Mouse (Mus musculus) intestine, embryonic 15.5 days (tissue): ENCODE measurements around the gene Klk14. TPM values are rescaled to one million over a fixed set of nuclear protein-coding genes. Genes with fewer than 3 reads are reported as not detected.
"Not testable (repeated sequence)": the region's sequence is repeated elsewhere in the genome, so short reads cannot be mapped to it uniquely, and the experiment has no call there.

ENCODE experiments used
- ATAC-seq: fragments of 200-750 bp; cut with Nextera tagmentation; 2 replicates; pipeline ENCODE4 v1.8.0; 2017; ENCODE audit warnings: moderate TSS enrichment, moderate library complexity
- H3K27ac ChIP-seq: fragments of 300-500 bp; sonication (generic); 2 replicates; pipeline ENCODE4 v1.5.1; 2015; ENCODE audit warnings: mild to moderate bottlenecking, inconsistent platforms
- H3K27me3 ChIP-seq: fragments of 300-500 bp; sonication (generic); replicated peaks from 2 replicates; pipeline ENCODE4 v1.6.1; 2015; ENCODE audit warnings: inconsistent platforms
- H3K36me3 ChIP-seq: fragments of 300-500 bp; sonication (generic); 2 replicates; pipeline ENCODE4 v1.6.1; 2015; ENCODE audit warnings: inconsistent platforms
- H3K4me1 ChIP-seq: fragments of 300-500 bp; sonication (generic); replicated peaks from 2 replicates; pipeline ENCODE4 v1.6.1; 2015; ENCODE audit warnings: inconsistent platforms
- H3K4me2 ChIP-seq: fragments of 300-500 bp; sonication (generic); replicated peaks from 2 replicates; pipeline ENCODE4 v1.6.1; 2015; ENCODE audit warnings: mild to moderate bottlenecking, inconsistent platforms
- H3K4me3 ChIP-seq: fragments of 300-500 bp; sonication (generic); replicated peaks from 2 replicates; pipeline ENCODE4 v1.5.1; 2015; ENCODE audit warnings: inconsistent platforms
- H3K9ac ChIP-seq: fragments of 300-500 bp; sonication (generic); 2 replicates; pipeline ENCODE4 v1.6.1; 2015; ENCODE audit warnings: inconsistent platforms
- H3K9me3 ChIP-seq: fragments of 300-500 bp; sonication (generic); 2 replicates; pipeline ENCODE4 v1.6.1; 2016; ENCODE audit warnings: inconsistent platforms
- WGBS: fragments of 180-500 bp; shearing (Covaris S2); methylation state at CpG from one replicate; pipeline ENCODE4 v1.1.7; 2015; 5-methylcytosine and 5-hydroxymethylcytosine counted together
- polyA plus RNA-seq: library from polyadenylated mRNA; unstranded; fragments of >200 nt; fragmentation: Nextera tagmentation; extraction: Ambion mirVana; gene quantifications from 2 replicates; pipeline ENCODE4 v1.2.1, GENCODE M21; 2015

The Klk14 gene
- polyA plus RNA-seq: 0.15 TPM in 1 of 2 replicates, not detected in the other

DNA sequence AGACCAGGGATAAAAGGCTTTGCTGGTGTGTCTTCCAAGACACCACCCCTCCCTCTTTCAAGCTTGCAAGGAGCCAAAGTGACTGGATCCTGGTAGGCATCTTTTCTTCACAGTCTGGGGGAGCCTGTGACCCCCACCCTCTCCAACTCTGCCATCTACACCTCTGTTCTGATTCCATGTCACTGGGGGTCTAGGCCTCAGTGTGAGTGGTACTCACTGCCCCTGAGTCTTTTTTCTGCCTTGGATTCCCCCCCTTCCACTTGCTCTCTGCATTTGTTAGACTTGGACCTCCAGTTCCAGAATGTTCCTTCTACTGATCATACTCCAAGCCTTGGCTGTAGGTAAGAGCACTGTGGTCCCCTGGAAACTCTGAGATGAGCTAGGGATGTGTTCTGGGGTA is at the start of gene Klk14:
Gene Klk14, plus strand, starts transcription at position 301 of the 400 bp plus-strand sequence.
- H3K27me3 ChIP-seq: no peaks in the 10 kb centered on the region
- H3K9ac ChIP-seq: no peak within 1 kb of the TSS
- H3K4me2 ChIP-seq: no peak within 1 kb of the TSS
- ATAC-seq: no peak
- H3K4me3 ChIP-seq: no peak within 1 kb of the TSS
- no peak within 1 kb of the TSS for H3K27ac ChIP-seq
- no peaks in the 10 kb centered on the region for H3K36me3 ChIP-seq
- no peaks in the 10 kb centered on the region for H3K4me1 ChIP-seq
- no peaks in the 10 kb centered on the region for H3K9me3 ChIP-seq

GRCm38 (mm10) chr7:43642587-43642986 is 47.6 kb upstream of the Klk14 start:
- ATAC-seq: no peak
- no peaks in the 10 kb centered on the region for H3K27me3 ChIP-seq
- no peak overlapping the region for H3K9ac ChIP-seq
- no peak overlapping the region for H3K4me3 ChIP-seq
- H3K27ac ChIP-seq: no peak overlapping the region
- H3K9me3 ChIP-seq: no peaks in the 10 kb centered on the region
- no peaks in the 10 kb centered on the region for H3K36me3 ChIP-seq
- H3K4me1 ChIP-seq: no peaks in the 10 kb centered on the region
- H3K4me2 ChIP-seq: no peak overlapping the region
- WGBS: 78% methylated on average over 5 of the region's 5 CpGs

DNA sequence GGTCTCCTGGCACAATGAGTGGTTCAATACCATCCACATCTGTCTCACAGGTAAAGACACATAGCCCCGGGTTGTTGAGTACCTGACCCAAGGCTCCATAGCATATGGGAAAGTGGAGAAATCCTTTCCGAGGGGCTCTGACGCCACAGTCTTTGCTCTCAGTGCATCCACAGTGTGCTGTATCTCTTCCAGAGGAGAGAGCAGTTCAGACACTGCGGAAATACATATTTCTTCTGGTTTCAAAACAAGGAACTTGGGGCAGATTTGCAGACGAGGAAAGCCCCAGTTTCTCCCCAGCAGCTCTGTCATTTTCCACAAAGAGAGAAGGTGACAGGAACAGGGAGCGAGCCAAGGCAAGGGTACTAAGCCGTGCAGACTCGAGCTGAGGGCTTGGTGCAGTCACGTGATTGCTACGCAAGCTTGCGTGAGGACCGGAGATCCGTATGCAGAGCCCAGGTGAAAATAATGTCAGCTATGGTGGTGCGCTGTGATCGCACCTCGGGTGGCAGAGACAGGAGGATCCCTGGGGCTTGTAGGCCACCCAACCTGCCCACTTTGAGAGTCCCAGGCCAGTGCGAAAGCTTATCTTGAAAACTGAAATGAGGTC is 47.1 kb upstream of the Klk14 start:
- H3K27me3 ChIP-seq: no peaks in the 10 kb centered on the region
- ATAC-seq: no peak
- WGBS: 75% methylated on average over 17 of the region's 17 CpGs

GRCm38 (mm10) chr7:43652683-43653082 is 37.5 kb upstream of the Klk14 start:
- Histone ChIP-seq H3K4me3 (no peak overlapping the region), H3K9ac (no peak overlapping the region), H3K9me3 (no peaks in the 10 kb centered on the region), H3K27ac (no peak overlapping the region), H3K36me3 (no peaks in the 10 kb centered on the region), H3K4me1 (no peaks in the 10 kb centered on the region), H3K4me2 (no peak overlapping the region), H3K27me3 (no peaks in the 10 kb centered on the region)
- ATAC-seq: no peak
- 86% methylated on average over 6 of the region's 6 CpGs for WGBS

More for the DNA sequence above, 47.1 kb upstream of the Klk14 start:
- Histone ChIP-seq H3K9me3 (no peaks in the 10 kb centered on the region), H3K4me2 (no peak overlapping the region), H3K9ac (no peak overlapping the region), H3K27ac (no peak overlapping the region), H3K4me1 (no peaks in the 10 kb centered on the region), H3K4me3 (no peak overlapping the region), H3K36me3 (no peaks in the 10 kb centered on the region)

GRCm38 (mm10) chr7:43654519-43654918 is 35.7 kb upstream of the Klk14 start:
- no peak for ATAC-seq
- no peaks in the 10 kb centered on the region for H3K9me3 ChIP-seq
- H3K27ac ChIP-seq: no peak overlapping the region
- H3K4me2 ChIP-seq: no peak overlapping the region
- H3K9ac ChIP-seq: no peak overlapping the region
- no peak overlapping the region for H3K4me3 ChIP-seq
- H3K27me3 ChIP-seq: no peaks in the 10 kb centered on the region
- H3K36me3 ChIP-seq: no peaks in the 10 kb centered on the region
- 70% methylated on average over 3 of the region's 3 CpGs for WGBS
- H3K4me1 ChIP-seq: no peaks in the 10 kb centered on the region

DNA sequence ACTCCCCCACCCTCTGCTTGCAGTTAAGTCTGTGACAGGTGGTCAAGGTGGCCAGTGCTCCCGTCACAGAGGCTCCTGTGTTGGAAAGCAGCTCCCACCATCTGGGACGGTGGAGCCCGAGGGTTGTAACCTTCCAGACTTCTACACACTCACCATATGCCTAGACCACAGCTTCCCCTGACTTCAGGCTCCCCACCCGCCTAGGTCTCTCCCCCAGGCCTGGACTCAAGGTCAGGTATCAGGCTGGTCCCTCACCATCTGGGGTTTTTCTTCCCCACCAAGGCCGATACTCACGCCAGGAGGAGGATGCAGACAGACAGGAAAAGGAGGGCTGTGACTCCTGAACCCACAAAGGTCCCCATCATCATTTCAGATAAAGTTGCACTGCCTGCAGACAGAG is 34.0 kb upstream of the Klk14 start:
- WGBS: 61% methylated on average over 6 of the region's 6 CpGs

DNA sequence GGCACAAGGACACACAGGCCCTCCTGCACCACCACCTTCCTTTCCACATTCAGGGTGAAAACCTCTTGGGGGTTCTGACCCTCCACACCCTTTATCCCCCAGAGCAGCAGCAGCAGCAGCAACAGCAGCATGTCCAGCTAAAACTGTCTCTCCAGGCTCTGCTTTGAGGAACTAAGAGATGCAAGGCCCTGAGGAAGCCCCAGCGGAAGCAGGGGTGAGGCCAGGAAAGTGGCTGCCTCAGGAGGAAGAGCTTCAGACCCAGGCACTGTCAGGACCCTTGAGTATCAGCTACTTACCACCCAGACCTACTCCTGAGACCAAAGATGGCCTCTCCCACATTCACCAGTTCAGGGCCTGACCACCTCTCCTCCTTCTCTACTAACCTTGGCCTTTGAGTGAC is 30.2 kb upstream of the Klk14 start, which contains the start of gene Siglece:
Gene Siglece, minus strand, starts transcription at position 160 of the 400 bp plus-strand sequence.
- no peak within 1 kb of the TSS for H3K4me2 ChIP-seq
- H3K27me3 ChIP-seq: no peaks in the 10 kb centered on the region
- no peak within 1 kb of the TSS for H3K4me3 ChIP-seq
- no peak within 1 kb of the TSS for H3K9ac ChIP-seq
- ATAC-seq: no peak
- no peaks in the 10 kb centered on the region for H3K36me3 ChIP-seq
- no peaks in the 10 kb centered on the region for H3K9me3 ChIP-seq
- H3K4me1 ChIP-seq: no peaks in the 10 kb centered on the region
- WGBS: 84% methylated on average over 1 of the region's 1 CpGs
- no peak within 1 kb of the TSS for H3K27ac ChIP-seq

More for the DNA sequence above, 34.0 kb upstream of the Klk14 start:
- Histone ChIP-seq H3K27me3 (no peaks in the 10 kb centered on the region), H3K36me3 (no peaks in the 10 kb centered on the region), H3K9ac (no peak overlapping the region), H3K9me3 (no peaks in the 10 kb centered on the region), H3K27ac (no peak overlapping the region), H3K4me2 (no peak overlapping the region), H3K4me1 (no peaks in the 10 kb centered on the region), H3K4me3 (no peak overlapping the region)
- ATAC-seq: no peak

GRCm38 (mm10) chr7:43662804-43663203 is 27.4 kb upstream of the Klk14 start:
- no peaks in the 10 kb centered on the region for H3K4me1 ChIP-seq
- H3K36me3 ChIP-seq: no peaks in the 10 kb centered on the region
- H3K4me3 ChIP-seq: no peak overlapping the region
- no peak overlapping the region for H3K4me2 ChIP-seq
- ATAC-seq: no peak
- WGBS: 88% methylated on average over 1 of the region's 1 CpGs
- H3K27me3 ChIP-seq: no peaks in the 10 kb centered on the region
- no peaks in the 10 kb centered on the region for H3K9me3 ChIP-seq
- H3K27ac ChIP-seq: no peak overlapping the region
- H3K9ac ChIP-seq: no peak overlapping the region

DNA sequence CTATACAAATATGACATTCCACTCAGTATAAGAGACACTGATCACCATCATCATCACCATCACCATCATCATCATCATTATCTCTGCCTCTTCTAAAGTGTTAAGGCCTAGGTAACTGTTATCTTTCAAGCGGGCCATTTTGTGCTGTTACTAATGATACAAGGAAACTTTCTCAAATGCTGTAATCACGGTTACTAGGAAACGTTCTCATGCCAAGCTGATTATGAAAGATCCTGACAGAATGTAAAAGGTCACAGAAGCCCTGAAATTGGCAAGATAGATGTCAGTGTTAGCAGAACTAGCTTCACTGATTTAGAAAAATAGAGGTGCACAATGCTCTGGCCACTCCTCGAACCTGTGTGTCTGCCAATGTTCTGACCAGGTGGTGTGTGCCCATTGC is 23.0 kb upstream of the Klk14 start:
- not testable (repeated sequence) for H3K9me3 ChIP-seq, H3K4me2 ChIP-seq, H3K4me1 ChIP-seq, H3K36me3 ChIP-seq, H3K27me3 ChIP-seq, H3K27ac ChIP-seq, H3K9ac ChIP-seq, ATAC-seq, H3K4me3 ChIP-seq
- 86% methylated on average over 4 of the region's 4 CpGs for WGBS

DNA sequence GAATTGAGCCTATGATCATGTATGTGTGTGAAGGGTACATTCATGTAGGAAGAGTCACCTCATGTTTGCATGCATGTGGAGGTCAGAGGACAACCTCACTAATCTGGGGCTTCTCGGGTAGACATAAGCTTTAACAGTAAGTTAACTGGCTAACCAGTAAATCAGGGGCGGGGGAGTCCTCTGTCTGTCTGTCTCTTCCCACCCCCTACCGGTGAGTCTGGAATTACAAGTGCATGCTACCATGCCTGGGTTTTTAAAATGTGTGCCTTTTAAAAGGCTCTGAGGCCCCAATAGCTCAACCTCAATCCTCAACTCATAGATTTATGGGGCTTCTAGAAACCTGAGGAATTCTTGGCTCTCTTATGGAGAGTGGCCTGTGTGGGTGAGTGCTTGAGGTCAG is 21.6 kb upstream of the Klk14 start:
- 20% methylated on average over 3 of the region's 3 CpGs for WGBS

GRCm38 (mm10) chr7:43671064-43671808 is 19.0 kb upstream of the Klk14 start:
- H3K36me3 ChIP-seq: peaks cover 22% of the 10 kb centered on the region
- H3K9me3 ChIP-seq: no peaks in the 10 kb centered on the region
- peak overlapping the region; percentile 31; the same call in 1 of the 2 replicates for H3K9ac ChIP-seq
- H3K27ac ChIP-seq: peak overlapping the region; percentile 44; the same call in 1 of the 2 replicates
- no peaks in the 10 kb centered on the region for H3K27me3 ChIP-seq
- peak overlapping the region; percentile 64 for H3K4me3 ChIP-seq
- peak; percentile 44 for ATAC-seq
- WGBS: 65% methylated on average over 11 of the region's 11 CpGs
- peaks cover 7% of the 10 kb centered on the region for H3K4me1 ChIP-seq
- peak overlapping the region; percentile 70 for H3K4me2 ChIP-seq

More for the DNA sequence above, 21.6 kb upstream of the Klk14 start:
- no peak for ATAC-seq
- peaks cover 7% of the 10 kb centered on the region for H3K4me1 ChIP-seq
- no peak overlapping the region for H3K4me2 ChIP-seq
- no peaks in the 10 kb centered on the region for H3K36me3 ChIP-seq
- no peaks in the 10 kb centered on the region for H3K27me3 ChIP-seq
- H3K4me3 ChIP-seq: no peak overlapping the region
- H3K27ac ChIP-seq: no peak overlapping the region
- H3K9me3 ChIP-seq: no peaks in the 10 kb centered on the region
- no peak overlapping the region for H3K9ac ChIP-seq

- Histone ChIP-seq H3K9me3 (no peaks in the 10 kb centered on the region), H3K36me3 (peaks cover 29% of the 10 kb centered on the region), H3K27ac (peak within 1 kb of the TSS; percentile 44), H3K27me3 (no peaks in the 10 kb centered on the region), H3K9ac (peak within 1 kb of the TSS; percentile 67), H3K4me3 (peak within 1 kb of the TSS; percentile 64), H3K4me2 (peak within 1 kb of the TSS; percentile 70), H3K4me1 (peaks cover 7% of the 10 kb centered on the region)
- ATAC-seq: peak; percentile 96
- under 1% methylated on average over 26 of the region's 26 CpGs for WGBS
These were observed 18.2 kb upstream of the Klk14 start, which contains the start of gene Ctu1 for GRCm38 (mm10) chr7:43671809-43672580. Gene Ctu1, plus strand, starts transcription at chr7:43672016.
